Mouse (Mus musculus): ENCODE results near the gene Il9. TPM values are rescaled to one million over a fixed set of nuclear protein-coding genes. Genes with fewer than 3 reads are reported as not detected.

Il9 gene
- polyA plus RNA-seq, 1 experiment, result not detected

DNA sequence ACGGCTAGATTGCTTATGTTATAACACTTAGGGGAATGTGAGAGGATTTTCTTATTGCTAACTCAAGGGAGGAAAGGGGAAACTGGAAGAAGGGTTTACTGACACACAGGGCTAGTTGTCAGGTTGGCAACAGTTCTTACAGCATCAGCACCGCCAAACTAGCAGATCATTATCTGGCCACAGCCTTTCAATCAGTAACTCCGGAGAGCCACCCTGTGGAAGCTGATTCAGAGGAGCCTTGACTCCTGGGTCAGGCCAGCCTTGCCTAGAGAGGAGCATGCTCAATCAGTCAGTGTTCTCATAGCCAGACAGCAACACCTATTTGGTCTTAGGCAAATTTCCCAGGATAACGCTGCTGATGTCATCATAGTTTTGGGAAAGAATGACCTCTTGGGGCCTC lies 20.6 kb downstream of the Il9 start:
- H3K4me1 ChIP-seq (ENCODE audit: control insufficient read depth, insufficient read depth, low read length), result no peaks in the 10 kb centered on the region
- no peak overlapping the region for H3K4me3 ChIP-seq (ENCODE audit: low read depth, low read length)
- H3K9me3 ChIP-seq (replicated peaks; ENCODE audit: control insufficient read depth, insufficient read depth, low read length, poor library complexity, severe bottlenecking), result no peaks in the 10 kb centered on the region
- no peaks in the 10 kb centered on the region for H3K36me3 ChIP-seq (ENCODE audit: control insufficient read depth, insufficient read depth, low read length, poor library complexity, severe bottlenecking)
- no peak for TF ChIP-seq POLR2A (IDR thresholded peaks at IDR 0.05; ENCODE audit: insufficient read depth, low read length)
- no peak for TF ChIP-seq CTCF (IDR thresholded peaks at IDR 0.05; ENCODE audit: low read depth, low read length)
- TF ChIP-seq EP300 (IDR thresholded peaks at IDR 0.05; ENCODE audit: insufficient read depth, low read depth, low read length), result no peak
- no peak overlapping the region for H3K9ac ChIP-seq (ENCODE audit: low read depth, poor library complexity, severe bottlenecking)
- H3K27me3 ChIP-seq (ENCODE audit: control insufficient read depth, insufficient read depth, low read length, poor library complexity, severe bottlenecking), result no peaks in the 10 kb centered on the region
- H3K27ac ChIP-seq (ENCODE audit: insufficient read depth, low read length), result no peak overlapping the region

DNA sequence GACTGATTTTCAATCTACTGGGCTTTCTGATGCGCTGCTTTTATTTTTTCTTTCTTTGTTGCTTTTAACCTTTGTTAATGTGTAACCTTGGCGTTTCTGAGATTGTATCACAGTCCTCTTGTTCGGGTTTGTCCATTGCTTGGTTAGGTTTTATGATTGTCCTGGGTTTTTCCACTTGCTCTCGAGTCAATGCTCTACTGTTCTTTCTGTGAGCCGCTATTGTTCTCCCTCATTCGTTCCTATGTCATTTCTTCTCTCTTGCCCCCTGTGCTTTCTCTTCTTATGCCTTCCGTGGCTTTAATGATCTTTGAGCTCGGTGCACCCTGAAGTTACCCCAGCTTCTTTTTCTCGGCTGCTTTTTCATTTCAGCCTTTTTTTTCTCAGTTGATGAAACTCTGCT lies 24.0 kb downstream of the Il9 start:
- H3K9me3 ChIP-seq (replicated peaks; ENCODE audit: control insufficient read depth, insufficient read depth, low read length, poor library complexity, severe bottlenecking), result no peaks in the 10 kb centered on the region
- no peak for TF ChIP-seq CTCF (IDR thresholded peaks at IDR 0.05; ENCODE audit: low read depth, low read length)
- no peak for TF ChIP-seq POLR2A (IDR thresholded peaks at IDR 0.05; ENCODE audit: insufficient read depth, low read length)
- TF ChIP-seq EP300 (IDR thresholded peaks at IDR 0.05; ENCODE audit: insufficient read depth, low read depth, low read length), result no peak
- H3K4me3 ChIP-seq (ENCODE audit: low read depth, low read length), result no peak overlapping the region
- no peak overlapping the region for H3K27ac ChIP-seq (ENCODE audit: insufficient read depth, low read length)
- H3K4me1 ChIP-seq (ENCODE audit: control insufficient read depth, insufficient read depth, low read length), result no peaks in the 10 kb centered on the region
- no peaks in the 10 kb centered on the region for H3K36me3 ChIP-seq (ENCODE audit: control insufficient read depth, insufficient read depth, low read length, poor library complexity, severe bottlenecking)
- no peaks in the 10 kb centered on the region for H3K27me3 ChIP-seq (ENCODE audit: control insufficient read depth, insufficient read depth, low read length, poor library complexity, severe bottlenecking)
- no peak overlapping the region for H3K9ac ChIP-seq (ENCODE audit: low read depth, poor library complexity, severe bottlenecking)

DNA sequence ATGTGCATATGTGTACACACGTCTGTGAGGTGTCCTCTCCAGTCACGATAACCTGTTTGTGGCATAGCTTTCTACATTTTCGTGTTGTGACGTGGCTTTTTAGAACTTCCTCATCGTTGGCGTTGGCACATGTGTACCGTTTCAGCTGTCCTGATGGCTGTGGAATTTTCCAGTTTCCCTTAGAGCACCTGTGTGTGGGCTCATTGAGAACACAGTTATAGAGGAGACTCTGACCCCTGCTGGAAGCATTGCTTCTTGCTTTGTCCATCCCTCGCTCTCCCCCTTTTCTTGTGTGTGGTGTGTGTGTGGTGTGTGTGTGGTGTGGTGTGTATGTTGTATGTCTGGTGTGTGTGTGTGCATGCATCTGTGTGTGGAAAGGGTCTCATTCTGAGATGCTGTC lies 32.0 kb downstream of the Il9 start:
- Histone ChIP-seq H3K9ac (ENCODE audit: low read depth, poor library complexity, severe bottlenecking) (no peak overlapping the region), H3K27me3 (ENCODE audit: control insufficient read depth, insufficient read depth, low read length, poor library complexity, severe bottlenecking) (no peaks in the 10 kb centered on the region), H3K27ac (ENCODE audit: insufficient read depth, low read length) (no peak overlapping the region), H3K36me3 (ENCODE audit: control insufficient read depth, insufficient read depth, low read length, poor library complexity, severe bottlenecking) (no peaks in the 10 kb centered on the region), H3K4me1 (ENCODE audit: control insufficient read depth, insufficient read depth, low read length) (no peaks in the 10 kb centered on the region), H3K9me3 (replicated peaks; ENCODE audit: control insufficient read depth, insufficient read depth, low read length, poor library complexity, severe bottlenecking) (no peaks in the 10 kb centered on the region), H3K4me3 (ENCODE audit: low read depth, low read length) (no peak overlapping the region)
- TF ChIP-seq CTCF (IDR thresholded peaks at IDR 0.05; ENCODE audit: low read depth, low read length) (no peak), POLR2A (IDR thresholded peaks at IDR 0.05; ENCODE audit: insufficient read depth, low read length) (no peak), EP300 (IDR thresholded peaks at IDR 0.05; ENCODE audit: insufficient read depth, low read depth, low read length) (no peak)

DNA sequence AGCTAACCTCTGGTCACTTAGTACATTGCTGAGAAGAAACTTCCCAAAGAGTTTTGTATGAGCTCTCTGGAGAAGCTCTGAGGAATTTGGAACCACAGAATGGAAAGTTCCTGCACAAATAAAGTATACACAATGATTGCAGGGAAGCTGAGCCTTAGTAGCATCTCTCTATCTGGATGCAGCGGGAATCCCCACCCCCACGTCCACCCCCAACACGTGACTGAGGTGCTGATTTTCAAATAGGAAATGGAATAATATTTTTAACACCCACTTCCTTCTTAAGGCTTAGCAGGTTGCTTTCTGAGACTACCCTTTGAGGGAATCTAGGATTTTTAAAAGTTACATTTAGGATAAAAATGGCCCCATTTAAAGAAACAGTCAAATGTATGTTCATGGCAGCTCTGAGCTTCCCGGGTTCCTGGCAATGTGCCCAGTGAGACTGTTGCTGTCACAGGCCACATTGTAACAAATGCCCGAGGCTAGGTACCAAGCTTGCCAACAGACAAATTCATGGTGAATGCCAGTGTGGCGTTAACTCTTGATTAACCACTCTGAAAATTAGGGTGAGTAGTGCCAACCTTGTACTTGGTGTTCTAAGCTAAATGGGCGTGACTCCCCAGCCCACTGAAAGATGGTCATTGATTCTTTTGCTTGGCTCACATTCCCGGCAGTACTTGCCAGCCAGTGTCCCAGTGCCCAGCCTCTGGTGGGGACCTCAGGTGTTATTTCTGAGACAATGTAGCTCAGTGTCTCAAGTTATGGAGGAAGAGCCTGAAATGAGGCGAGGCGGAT lies 32.6 kb downstream of the Il9 start:
- no peaks in the 10 kb centered on the region for H3K9me3 ChIP-seq (replicated peaks; ENCODE audit: control insufficient read depth, insufficient read depth, low read length, poor library complexity, severe bottlenecking)
- no peak overlapping the region for H3K9ac ChIP-seq (ENCODE audit: low read depth, poor library complexity, severe bottlenecking)
- H3K27me3 ChIP-seq (ENCODE audit: control insufficient read depth, insufficient read depth, low read length, poor library complexity, severe bottlenecking), result no peaks in the 10 kb centered on the region
- no peaks in the 10 kb centered on the region for H3K4me1 ChIP-seq (ENCODE audit: control insufficient read depth, insufficient read depth, low read length)
- no peak overlapping the region for H3K4me3 ChIP-seq (ENCODE audit: low read depth, low read length)
- H3K36me3 ChIP-seq (ENCODE audit: control insufficient read depth, insufficient read depth, low read length, poor library complexity, severe bottlenecking), result no peaks in the 10 kb centered on the region
- H3K27ac ChIP-seq (ENCODE audit: insufficient read depth, low read length), result no peak overlapping the region
- TF ChIP-seq POLR2A (IDR thresholded peaks at IDR 0.05; ENCODE audit: insufficient read depth, low read length) (no peak), CTCF (IDR thresholded peaks at IDR 0.05; ENCODE audit: low read depth, low read length) (no peak)

DNA sequence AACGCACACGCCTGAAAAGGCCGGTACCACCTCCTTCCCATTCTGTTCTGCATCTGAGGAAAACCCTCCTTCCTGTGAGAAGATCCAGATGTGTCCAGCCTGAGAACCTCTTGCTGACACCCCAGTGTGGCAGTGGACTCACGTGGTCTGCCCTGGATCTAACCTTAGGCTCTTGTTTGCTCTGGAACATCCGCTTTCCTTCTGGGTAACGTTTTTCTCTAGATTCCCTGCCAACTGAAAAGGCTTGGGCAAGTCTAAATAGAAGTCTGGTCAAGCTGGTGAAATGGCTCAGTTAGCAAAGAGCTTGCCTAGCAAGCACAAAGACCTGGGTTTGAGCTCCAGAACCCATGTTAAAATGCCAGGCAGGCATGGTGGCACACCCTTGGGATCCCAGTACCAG lies 37.0 kb downstream of the Il9 start:
- no peaks in the 10 kb centered on the region for H3K36me3 ChIP-seq (ENCODE audit: control insufficient read depth, insufficient read depth, low read length, poor library complexity, severe bottlenecking)
- H3K27me3 ChIP-seq (ENCODE audit: control insufficient read depth, insufficient read depth, low read length, poor library complexity, severe bottlenecking), result no peaks in the 10 kb centered on the region
- no peak overlapping the region for H3K4me3 ChIP-seq (ENCODE audit: low read depth, low read length)
- H3K27ac ChIP-seq (ENCODE audit: insufficient read depth, low read length), result no peak overlapping the region
- no peaks in the 10 kb centered on the region for H3K4me1 ChIP-seq (ENCODE audit: control insufficient read depth, insufficient read depth, low read length)
- no peaks in the 10 kb centered on the region for H3K9me3 ChIP-seq (replicated peaks; ENCODE audit: control insufficient read depth, insufficient read depth, low read length, poor library complexity, severe bottlenecking)
- TF ChIP-seq CTCF (IDR thresholded peaks at IDR 0.05; ENCODE audit: low read depth, low read length), result no peak
- TF ChIP-seq POLR2A (IDR thresholded peaks at IDR 0.05; ENCODE audit: insufficient read depth, low read length), result no peak
- TF ChIP-seq EP300 (IDR thresholded peaks at IDR 0.05; ENCODE audit: insufficient read depth, low read depth, low read length), result no peak
- H3K9ac ChIP-seq (ENCODE audit: low read depth, poor library complexity, severe bottlenecking), result no peak overlapping the region

DNA sequence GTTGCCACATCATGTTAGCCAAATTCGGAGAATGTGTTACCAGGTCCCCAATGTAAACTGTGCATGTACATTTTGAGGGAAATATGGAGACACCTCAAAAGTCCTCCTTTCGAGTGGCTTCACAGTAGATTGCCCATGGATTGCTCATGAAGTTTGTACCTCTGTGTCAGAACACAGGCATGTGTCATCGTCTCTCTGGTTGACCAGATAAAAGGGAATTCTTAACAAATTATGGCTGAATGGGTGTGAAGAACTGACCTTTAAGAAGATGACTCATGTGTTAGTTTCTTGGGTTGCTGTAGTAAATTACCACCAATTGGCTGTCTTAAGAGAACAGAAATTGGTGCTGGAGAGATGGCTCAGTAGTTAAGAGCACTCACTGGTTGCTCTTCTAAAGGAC lies 37.9 kb downstream of the Il9 start:
- Histone ChIP-seq H3K27me3 (ENCODE audit: control insufficient read depth, insufficient read depth, low read length, poor library complexity, severe bottlenecking) (no peaks in the 10 kb centered on the region), H3K4me3 (ENCODE audit: low read depth, low read length) (no peak overlapping the region), H3K9ac (ENCODE audit: low read depth, poor library complexity, severe bottlenecking) (no peak overlapping the region), H3K4me1 (ENCODE audit: control insufficient read depth, insufficient read depth, low read length) (no peaks in the 10 kb centered on the region), H3K9me3 (replicated peaks; ENCODE audit: control insufficient read depth, insufficient read depth, low read length, poor library complexity, severe bottlenecking) (no peaks in the 10 kb centered on the region), H3K36me3 (ENCODE audit: control insufficient read depth, insufficient read depth, low read length, poor library complexity, severe bottlenecking) (no peaks in the 10 kb centered on the region), H3K27ac (ENCODE audit: insufficient read depth, low read length) (no peak overlapping the region)
- TF ChIP-seq POLR2A (IDR thresholded peaks at IDR 0.05; ENCODE audit: insufficient read depth, low read length), result no peak
- TF ChIP-seq CTCF (IDR thresholded peaks at IDR 0.05; ENCODE audit: low read depth, low read length), result no peak
- no peak for TF ChIP-seq EP300 (IDR thresholded peaks at IDR 0.05; ENCODE audit: insufficient read depth, low read depth, low read length)
